Mouse (Mus musculus) ES-E14 (cell line): ENCODE measurements at regions not wholly inside any gene's neighbourhood (a gene's known extent, or its start where the extent isn't known, plus 50 kb on each side); places are given as distances from the start of the nearest gene placed in this dataset.

Experiments used
- HCFC1 ChIP-seq: IDR thresholded peaks from 2 replicates; pipeline ENCODE4 v1.6.1; 2012; ENCODE audit warnings: low read length, inconsistent platforms, borderline replicate concordance; ENCODE audit not compliant: insufficient read depth
- MAFK ChIP-seq: IDR thresholded peaks from 2 replicates; pipeline ENCODE4 v1.6.1; 2014; ENCODE audit warnings: mild to moderate bottlenecking, low read depth, low read length, inconsistent platforms; ENCODE audit not compliant: insufficient read depth
- ZC3H11A ChIP-seq: IDR thresholded peaks from 2 replicates; pipeline ENCODE4 v1.6.1; 2012; ENCODE audit warnings: low read depth, mild to moderate bottlenecking, inconsistent platforms, low read length, borderline replicate concordance
- ZNF384 ChIP-seq: IDR thresholded peaks from 2 replicates; pipeline ENCODE4 v1.6.1; 2012; ENCODE audit warnings: low read depth, low read length, inconsistent platforms

DNA sequence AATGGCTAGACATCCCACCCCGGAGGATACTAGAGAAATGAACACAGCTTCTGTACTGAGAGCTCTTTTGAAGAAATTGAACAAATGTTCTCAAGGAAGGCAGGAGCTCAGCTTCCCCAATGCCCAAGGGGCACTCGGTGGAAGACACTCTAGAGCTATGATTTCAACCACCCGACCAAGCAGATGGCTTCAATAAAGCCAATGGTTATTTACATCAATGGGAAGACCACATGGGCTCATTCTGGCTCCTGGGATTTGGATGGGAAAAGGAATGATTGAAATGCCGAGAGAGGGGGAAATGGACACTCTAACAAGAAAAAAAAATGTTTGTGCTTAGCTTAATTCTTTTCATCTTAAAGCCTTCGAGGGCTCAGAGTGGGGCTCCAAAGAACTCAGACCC is 249.3 kb upstream of the Auts2 start:
- no peak for TF ChIP-seq ZC3H11A
- TF ChIP-seq HCFC1, result no peak
- no peak for TF ChIP-seq ZNF384
- TF ChIP-seq MAFK, result no peak
